Mouse (Mus musculus) layer of hippocampus, adult 18-20 months (tissue): ENCODE measurements around the gene Armc7. TPM values are rescaled to one million over a fixed set of nuclear protein-coding genes. Genes with fewer than 3 reads are reported as not detected.
"Not testable (repeated sequence)": the region's sequence is repeated elsewhere in the genome, so short reads cannot be mapped to it uniquely, and the experiment has no call there.

ENCODE experiments used
- DNase-seq, 2 experiments: peaks; one replicate each; pipeline ENCODE4 v3.0.0; 2022; ENCODE audit warnings: low spot score in 2 of 2
- microRNA-seq, 2 experiments: library from miRNA; unstranded; fragments of <30 nt; microRNA quantifications; one replicate each; pipeline ENCODE4 v1.2.0; 2021
- total RNA-seq, 2 experiments: library from RNA; stranded (reverse); gene quantifications; 2 replicates each; pipeline ENCODE4 v1.2.3; 2021

Gene Armc7
- total RNA-seq, 2 experiments from 2014 or later: 11.4 to 13.8 TPM

DNA sequence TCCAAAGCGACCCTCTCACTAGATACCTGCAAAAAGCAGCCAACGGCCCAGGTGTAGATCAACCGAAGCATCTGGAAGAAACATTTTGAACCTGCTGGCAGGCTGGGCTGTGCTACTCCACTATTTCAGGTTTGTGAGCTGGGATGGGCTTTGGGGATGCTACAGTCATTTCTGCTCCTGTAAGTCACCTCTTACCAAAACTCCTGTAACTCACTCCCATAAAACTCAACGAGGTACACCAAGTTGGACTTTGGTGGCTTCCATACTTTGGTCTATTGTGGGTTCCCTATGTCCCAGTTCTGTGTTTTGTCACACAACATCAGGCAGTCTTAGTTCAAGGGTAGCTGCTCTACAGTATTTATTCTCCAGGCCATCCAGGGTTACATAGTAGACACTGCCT is 45.6 kb downstream of the Armc7 start:
- no peak for DNase-seq

DNA sequence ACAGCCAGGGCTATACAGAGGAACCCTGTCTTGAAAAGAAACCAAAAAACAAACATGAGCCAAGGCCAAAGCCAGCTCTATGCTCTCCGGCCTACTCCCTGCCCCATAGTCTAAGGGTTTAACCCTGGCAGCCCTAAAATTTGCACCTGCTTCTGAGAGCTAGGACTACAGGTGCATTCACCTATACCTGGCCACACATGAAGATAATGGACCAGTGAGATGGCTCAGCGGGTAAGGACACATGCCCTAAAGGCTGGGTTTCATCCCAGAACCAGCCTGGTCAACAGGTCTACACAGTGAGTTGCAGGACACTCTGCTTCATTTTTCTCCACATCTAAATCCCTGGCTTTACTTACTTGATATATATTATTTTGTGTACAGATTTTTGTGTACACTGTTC is 46.8 kb downstream of the Armc7 start:
- DNase-seq: no peak

DNA sequence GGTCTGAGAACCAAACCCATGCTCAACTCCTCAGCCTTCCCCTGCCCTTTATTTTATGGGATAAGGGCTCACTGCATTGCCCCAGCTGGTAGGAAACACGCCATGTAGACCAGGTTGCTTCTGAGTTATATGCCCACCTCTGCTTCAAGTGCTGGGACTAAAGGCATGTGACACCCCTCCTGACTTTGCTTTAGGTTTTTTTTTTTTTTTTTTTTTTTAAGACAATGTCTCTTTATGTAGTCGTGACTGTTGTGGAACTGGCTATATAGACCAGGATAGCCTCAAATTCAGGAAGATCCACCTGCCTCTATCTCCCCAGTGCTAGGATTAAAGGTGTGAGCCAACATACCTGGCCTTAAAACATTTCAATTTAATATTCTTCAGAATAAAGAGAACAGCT is 47.2 kb downstream of the Armc7 start:
- no peak for DNase-seq

DNA sequence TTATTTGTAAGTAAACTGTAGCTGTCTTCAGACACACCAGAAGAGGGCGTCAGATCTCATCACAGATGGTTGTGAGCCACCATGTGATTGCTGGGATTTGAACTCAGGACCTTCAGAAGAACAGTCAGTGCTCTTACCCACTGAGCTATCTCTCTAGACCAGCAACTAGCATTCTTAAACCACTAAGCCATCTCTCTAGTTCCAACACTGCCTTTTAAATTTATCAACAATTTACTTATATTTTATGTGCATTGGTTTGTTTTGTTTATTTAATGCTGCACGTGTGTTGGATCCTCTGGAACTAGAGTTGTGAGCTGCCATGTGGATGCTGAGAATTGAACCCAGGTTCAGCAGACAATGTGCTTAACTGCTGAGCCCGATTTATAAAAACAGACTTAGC is 51.0 kb downstream of the Armc7 start:
- DNase-seq: not testable (repeated sequence)

DNA sequence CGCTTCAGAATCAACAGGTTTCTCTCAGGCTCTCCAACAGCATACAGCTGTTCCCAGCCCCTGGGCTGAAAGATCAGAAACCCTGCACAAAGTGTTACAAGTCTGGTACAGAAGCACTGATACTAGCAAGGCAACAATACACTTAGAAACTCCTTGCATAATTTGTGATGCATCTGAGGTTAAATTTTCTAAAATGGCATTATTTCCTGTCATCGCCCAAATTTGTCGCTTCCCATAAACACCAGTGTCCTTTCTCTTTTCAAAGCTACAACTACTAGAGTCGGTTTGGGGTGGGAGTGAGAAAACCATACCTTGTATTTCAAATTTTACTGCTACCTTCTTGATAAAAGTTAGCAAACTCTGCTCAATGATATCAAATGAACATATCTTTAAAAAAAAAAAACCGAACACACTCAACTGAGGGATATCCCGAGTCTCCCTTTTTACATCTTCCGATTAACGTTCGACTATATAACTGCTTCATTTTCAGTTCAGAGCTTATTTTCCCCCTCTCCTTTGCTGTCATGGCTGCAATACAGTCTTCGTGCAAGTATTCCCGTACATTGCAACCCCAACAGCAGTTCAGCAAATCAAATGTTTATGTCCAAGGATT is 59.4 kb downstream of the Armc7 start:
- DNase-seq: no peak

DNA sequence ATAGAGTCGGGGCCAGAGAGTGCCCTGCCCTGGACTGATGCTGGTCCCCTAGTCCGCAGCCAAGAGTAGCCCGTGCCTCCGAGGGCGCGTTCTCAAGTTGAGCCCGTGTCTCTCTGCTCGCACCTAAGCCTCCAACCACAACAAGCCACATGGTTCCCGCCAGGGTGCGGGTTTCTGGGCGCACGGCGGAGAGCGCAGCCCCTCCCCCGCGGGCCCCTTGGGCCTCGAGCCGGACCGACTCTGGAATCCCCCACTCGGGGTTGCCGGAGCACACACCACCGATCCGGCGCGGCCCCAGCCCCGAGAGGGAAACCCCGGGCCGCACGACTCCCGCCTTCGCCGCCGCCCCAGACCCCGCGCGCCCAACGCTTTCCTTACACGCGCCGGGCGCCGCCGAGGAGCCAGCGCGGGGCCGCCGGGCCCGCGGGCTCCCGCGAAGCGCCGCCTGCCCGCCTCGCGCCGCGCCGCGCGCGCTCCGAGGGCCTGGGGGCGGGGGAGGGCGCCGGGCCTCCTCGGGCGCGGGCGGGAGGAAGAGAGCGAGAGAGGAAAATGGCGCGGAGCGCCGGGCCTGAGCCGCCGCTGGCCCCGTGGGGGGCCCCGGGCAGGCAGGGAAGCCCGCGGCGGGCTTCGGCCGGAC is 60.1 kb downstream of the Armc7 start:
- peak; percentile 32 to 58 for DNase-seq

DNA sequence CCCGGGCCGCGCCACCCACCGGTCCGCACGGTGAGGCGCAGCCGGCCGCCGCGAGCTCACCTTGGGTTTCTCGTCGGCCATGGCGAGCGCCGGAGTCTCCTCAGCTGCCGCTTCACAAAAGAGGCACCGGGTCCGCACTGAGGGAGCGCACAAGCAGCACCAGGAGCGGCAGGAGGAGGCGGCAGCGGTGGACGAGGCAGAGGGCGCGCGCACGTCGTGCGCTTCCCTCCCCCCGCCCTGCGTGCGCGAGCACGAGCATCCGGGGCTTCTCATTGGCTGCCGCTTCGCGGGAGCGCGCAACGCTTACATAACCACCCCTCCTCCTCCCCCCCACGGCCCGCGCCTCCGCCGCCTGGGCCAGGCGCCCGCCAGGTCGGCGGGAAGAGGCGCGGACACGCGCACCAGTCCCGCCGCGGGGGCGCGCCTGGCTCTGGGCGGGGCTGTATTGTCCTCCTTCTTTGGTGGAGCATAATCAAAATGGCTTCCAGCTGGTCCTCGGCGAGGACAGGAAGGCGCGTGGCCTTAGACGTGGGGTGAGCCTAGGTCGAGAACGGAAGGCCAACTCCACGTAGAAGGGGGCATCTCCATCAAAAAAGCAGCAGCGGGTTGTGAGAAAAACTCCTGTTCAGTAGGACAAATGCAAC is 60.7 kb downstream of the Armc7 start, which contains the start of gene Sumo2:
Gene Sumo2, minus strand, starts transcription at position 239 of the 644 bp plus-strand sequence.
- DNase-seq: peak; percentile 92 to 99

DNA sequence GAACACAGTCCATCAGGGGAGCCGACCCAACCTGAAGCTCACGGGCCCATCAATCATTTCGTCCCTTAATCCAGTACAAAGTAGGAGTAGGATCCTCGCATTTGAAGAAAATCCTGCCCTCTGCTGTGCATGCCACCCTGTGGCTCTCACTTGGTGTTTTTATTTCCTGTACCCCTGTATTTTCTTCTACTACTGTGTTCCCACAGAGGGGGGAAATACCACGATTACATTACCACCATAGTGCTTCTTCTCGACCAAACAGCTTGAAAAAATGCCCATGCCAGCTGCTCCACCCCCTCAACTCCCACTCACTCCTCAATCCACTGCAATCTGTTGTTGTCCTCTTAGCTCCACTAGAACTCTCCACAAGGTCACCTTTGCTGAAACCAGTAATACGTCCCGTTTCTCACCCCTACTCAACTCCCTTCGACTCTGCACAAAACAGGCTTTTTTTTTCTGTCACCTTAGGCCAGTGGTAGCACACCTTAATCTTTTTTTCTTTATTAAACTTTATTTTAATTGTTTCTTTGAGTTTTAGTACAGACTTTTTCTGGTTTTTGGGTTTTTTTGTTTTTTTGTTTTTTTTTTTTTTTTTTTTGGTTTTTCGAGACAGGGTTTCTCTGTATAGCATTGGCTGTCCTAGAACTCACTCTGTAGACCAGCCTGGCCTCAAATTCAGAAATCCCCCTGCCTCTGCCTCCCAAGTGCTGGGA is 61.5 kb downstream of the Armc7 start:
- DNase-seq: peak; percentile 46 to 74

DNA sequence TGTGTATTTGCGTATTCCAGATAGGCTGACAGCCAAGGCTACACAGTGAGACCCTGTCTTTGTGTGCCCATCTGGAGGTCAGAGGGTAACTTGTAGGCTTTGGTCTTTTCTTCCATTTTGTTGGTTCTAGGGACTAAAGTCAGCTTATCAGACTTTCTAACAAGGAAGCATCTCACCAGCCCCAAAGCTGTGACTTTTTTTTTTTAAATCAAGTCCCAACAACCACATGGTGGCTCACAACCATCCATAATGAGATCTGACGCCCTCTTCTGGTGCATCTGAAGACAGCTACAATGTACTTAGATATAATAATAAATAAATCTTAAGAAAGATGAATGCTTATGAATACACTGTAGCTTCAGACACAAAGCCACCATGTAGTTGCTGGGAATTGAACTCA is 62.6 kb downstream of the Armc7 start:
- DNase-seq: no peak

Small RNA genes within 50 kb of the gene (microRNA-seq; reads per million reads assigned to microRNA genes)
- 0 reads per million in 2 experiments for gene Mir3968

Other genes starting within 250 kb of the Armc7 start
- gene Grin2c, start 208.4 kb upstream of the Armc7 start, total RNA-seq: 10 to 100 TPM; 43.3 to 44.8 TPM
- 10 to 100 TPM; 19.0 to 19.9 TPM for gene Fdxr, start 198.6 kb upstream of the Armc7 start, total RNA-seq
- gene Fads6, start 178.0 kb upstream of the Armc7 start, total RNA-seq: 10 to 100 TPM; 16.7 to 17.3 TPM
- gene Otop2, start 168.5 kb upstream of the Armc7 start, total RNA-seq: 1 to 10 TPM in 1 of 2 experiments, under 1 TPM in 1; 0.20 to 1.0 TPM
- under 1 TPM; 0.66 to 0.79 TPM for gene Ush1g, start 153.6 kb upstream of the Armc7 start, total RNA-seq
- gene Otop3, start 140.9 kb upstream of the Armc7 start, total RNA-seq: under 1 TPM in 1 of 2 experiments, not detected in 1; 0.22 TPM
- 100 to 1,000 TPM; 110 to 115 TPM for gene Hid1, start 107.9 kb upstream of the Armc7 start, total RNA-seq
- 10 to 100 TPM; 29.7 to 30.6 TPM for gene Cdr2l, start 93.8 kb upstream of the Armc7 start, total RNA-seq
- gene Mrpl58, start 71.9 kb upstream of the Armc7 start, total RNA-seq: 100 to 1,000 TPM in 1 of 2 experiments, 10 to 100 TPM in 1; 97.7 to 102 TPM
- 100 to 1,000 TPM; 468 to 483 TPM for gene Atp5h, start 55.7 kb upstream of the Armc7 start, total RNA-seq
- gene Kctd2, start 55.5 kb upstream of the Armc7 start, total RNA-seq: 10 to 100 TPM; 81.5 to 82.2 TPM
- not detected for gene Trim80, start 35.1 kb upstream of the Armc7 start, total RNA-seq
- not detected for gene Slc16a5, start 13.2 kb upstream of the Armc7 start, total RNA-seq
- gene Nt5c, start 16.2 kb downstream of the Armc7 start, total RNA-seq: 10 to 100 TPM; 66.5 to 66.8 TPM
- gene Jpt1, start 38.7 kb downstream of the Armc7 start, total RNA-seq: 100 to 1,000 TPM; 136 to 139 TPM
- gene Sumo2, start 60.6 kb downstream of the Armc7 start, total RNA-seq: 100 to 1,000 TPM; 307 to 316 TPM
- gene Nup85, start 88.8 kb downstream of the Armc7 start, total RNA-seq: 10 to 100 TPM; 46.8 to 48.6 TPM
- gene Mrps7, start 128.3 kb downstream of the Armc7 start, total RNA-seq: 10 to 100 TPM; 49.0 to 50.1 TPM
- gene Gga3, start 128.4 kb downstream of the Armc7 start, total RNA-seq: 10 to 100 TPM; 68.6 to 73.5 TPM
- gene Mif4gd, start 137.3 kb downstream of the Armc7 start, total RNA-seq: 10 to 100 TPM; 18.9 to 19.4 TPM
- 10 to 100 TPM; 59.2 to 61.9 TPM for gene Slc25a19, start 152.6 kb downstream of the Armc7 start, total RNA-seq
- 100 to 1,000 TPM; 184 to 203 TPM for gene Grb2, start 232.9 kb downstream of the Armc7 start, total RNA-seq